ENCODE assay signal across 8 mouse cellular contexts in genomic region chr8:84729921-84730362, GRCm38 (mm10). TPM values are rescaled to one million over a fixed set of nuclear protein-coding genes. Genes with fewer than 3 reads are reported as not detected.
A peak's percentile ranks its signal among the peaks of the same experiment; 100 is the strongest.
DNase-seq lines count a peak whose midpoint lies in the region; ATAC-seq and TF ChIP-seq lines count a peak whose summit lies in the region.

No protein-coding gene starts in this region.

- intact Hi-C loops in gastrocnemius, adult 2 months (cut with DNase I): no loop called here

- WGBS in limb, embryonic 14.5 days: 88% methylated on average over 16 of the region's 16 CpGs
- WGBS in neural tube, embryonic 13.5 days: 91% methylated on average over 16 of the region's 16 CpGs

- H3K27ac ChIP-seq in gastrocnemius, adult 2 months: peak overlapping the region; percentile 96
- H3K27ac ChIP-seq in limb, embryonic 14.5 days (replicated peaks; ENCODE audit: low read depth, low read length): peak overlapping the region; percentile 48; the same call in 1 of the 2 replicates
- H3K27ac ChIP-seq in neural tube, embryonic 13.5 days (replicated peaks): peak overlapping the region; percentile 90

- no peaks in the 10 kb centered on the region for H3K9me3 ChIP-seq in limb, embryonic 14.5 days (ENCODE audit: control insufficient read depth, low read length)
- no peaks in the 10 kb centered on the region for H3K9me3 ChIP-seq in neural tube, embryonic 13.5 days

- H3K4me3 ChIP-seq in gastrocnemius, adult 2 months: peak overlapping the region; percentile 55
- no peak overlapping the region for H3K4me3 ChIP-seq in limb, embryonic 14.5 days (replicated peaks; ENCODE audit: low read length)
- no peak overlapping the region for H3K4me3 ChIP-seq in neural tube, embryonic 13.5 days

- no peaks in the 10 kb centered on the region for H3K27me3 ChIP-seq in limb, embryonic 14.5 days (ENCODE audit: control insufficient read depth, insufficient read depth, low read length)
- peaks cover 25% of the 10 kb centered on the region for H3K27me3 ChIP-seq in neural tube, embryonic 13.5 days

- TF ChIP-seq CTCF in gastrocnemius, adult 2 months (IDR thresholded peaks at IDR 0.05): no peak
- TF ChIP-seq CTCF in brain, embryonic 14.5 days (IDR thresholded peaks at IDR 0.05; ENCODE audit: borderline replicate concordance, extremely low read depth, insufficient read depth, insufficient read length): no peak

- no peak overlapping the region for H3K4me2 ChIP-seq in limb, embryonic 14.5 days (replicated peaks; ENCODE audit: low read depth, low read length, severe bottlenecking)
- no peak overlapping the region for H3K4me2 ChIP-seq in neural tube, embryonic 13.5 days

- ATAC-seq in limb, embryonic 14.5 days (ENCODE audit: low FRiP score, low read depth): no peak
- ATAC-seq in neural tube, embryonic 13.5 days (ENCODE audit: low read depth): no peak

- H3K9ac ChIP-seq in limb, embryonic 14.5 days (ENCODE audit: low read depth, low read length, severe bottlenecking): no peak overlapping the region
- peak overlapping the region; percentile 47; the same call in 1 of the 2 replicates for H3K9ac ChIP-seq in neural tube, embryonic 13.5 days

- TF ChIP-seq POLR2A in brain, embryonic 14.5 days (IDR thresholded peaks at IDR 0.05; ENCODE audit: borderline replicate concordance, extremely low read depth, insufficient read depth, insufficient read length, poor library complexity, severe bottlenecking): no peak
- TF ChIP-seq POLR2A in limb, embryonic 14.5 days (IDR thresholded peaks at IDR 0.05; ENCODE audit: borderline replicate concordance, extremely low read depth, insufficient read depth, insufficient read length): no peak

- peaks cover 69% of the 10 kb centered on the region for H3K4me1 ChIP-seq in limb, embryonic 14.5 days (ENCODE audit: control insufficient read depth, insufficient read depth, low read length)
- H3K4me1 ChIP-seq in neural tube, embryonic 13.5 days (replicated peaks): peaks cover 97% of the 10 kb centered on the region

- DNase-seq in gastrocnemius, adult 2 months: peak; percentile 83
- no peak for DNase-seq in gastrocnemius, postnatal 4 days (ENCODE audit: low spot score in 2 of 2)
- peak; percentile 79 for DNase-seq in brain, embryonic 14.5 days (ENCODE audit: low read depth)
- peak; percentile 73 to 83 for DNase-seq in heart, adult 9 months (ENCODE audit: low spot score in 2 of 2)
- DNase-seq in limb, embryonic 14.5 days (ENCODE audit: low spot score): no peak
- no peak for DNase-seq in right cerebral cortex, postnatal 25 days
- DNase-seq in frontal cortex, postnatal 14 days (ENCODE audit: low spot score in 2 of 2): no peak

- peaks cover 60% of the 10 kb centered on the region for H3K36me3 ChIP-seq in limb, embryonic 14.5 days (ENCODE audit: control insufficient read depth, insufficient read depth, low read length)
- peaks cover 25% of the 10 kb centered on the region; the same call in 1 of the 2 replicates for H3K36me3 ChIP-seq in neural tube, embryonic 13.5 days

RNA-seq across cellular contexts. Expression of gene G430095P16Rik, which starts 7.1 kb away (rescaled TPM):
- under 1 TPM; 0.36 to 0.78 TPM for total RNA-seq in gastrocnemius, adult 2 months (2021)
- 10 to 100 TPM in 1 of 2 experiments, 1 to 10 TPM in 1; 7.8 to 10.2 TPM for total RNA-seq in gastrocnemius, postnatal 4 days (2021)
- polyA plus RNA-seq in brain, embryonic 14.5 days (2012; rRNA removed): 0.92 and 1.5 TPM in 2 replicates
- 4.3 and 4.8 TPM in 2 replicates for polyA plus RNA-seq in limb, embryonic 14.5 days (2012; rRNA removed)
- polyA plus RNA-seq in limb, embryonic 14.5 days (2014; fragmentation: Nextera tagmentation; extraction: Ambion mirVana): 5.7 and 6.0 TPM in 2 replicates
- polyA plus RNA-seq in neural tube, embryonic 13.5 days (2015; fragmentation: Nextera tagmentation; extraction: Ambion mirVana): 1.4 and 2.2 TPM in 2 replicates

RNA-seq across cellular contexts. Expression of gene Lyl1, which starts 28.7 kb away (rescaled TPM):
- 1 to 10 TPM; 1.1 to 1.3 TPM for total RNA-seq in gastrocnemius, adult 2 months (2021)
- 1 to 10 TPM; 6.0 to 7.1 TPM for total RNA-seq in gastrocnemius, postnatal 4 days (2021)
- polyA plus RNA-seq in brain, embryonic 14.5 days (2012; rRNA removed): 3.4 and 4.7 TPM in 2 replicates
- polyA plus RNA-seq in limb, embryonic 14.5 days (2012; rRNA removed): 7.1 and 7.6 TPM in 2 replicates
- 5.6 and 6.2 TPM in 2 replicates for polyA plus RNA-seq in limb, embryonic 14.5 days (2014; fragmentation: Nextera tagmentation; extraction: Ambion mirVana)
- polyA plus RNA-seq in neural tube, embryonic 13.5 days (2015; fragmentation: Nextera tagmentation; extraction: Ambion mirVana): 2.8 and 3.6 TPM in 2 replicates

RNA-seq across cellular contexts. Expression of gene Nacc1, which starts 42.3 kb away (rescaled TPM):
- total RNA-seq in gastrocnemius, adult 2 months (2021): 10 to 100 TPM; 18.7 to 24.3 TPM
- 10 to 100 TPM; 44.9 to 45.6 TPM for total RNA-seq in gastrocnemius, postnatal 4 days (2021)
- polyA plus RNA-seq in brain, embryonic 14.5 days (2012; rRNA removed): 81.8 and 87.0 TPM in 2 replicates
- polyA plus RNA-seq in limb, embryonic 14.5 days (2012; rRNA removed): 68.8 and 86.2 TPM in 2 replicates
- 18.5 and 19.8 TPM in 2 replicates for polyA plus RNA-seq in limb, embryonic 14.5 days (2014; fragmentation: Nextera tagmentation; extraction: Ambion mirVana)
- polyA plus RNA-seq in neural tube, embryonic 13.5 days (2015; fragmentation: Nextera tagmentation; extraction: Ambion mirVana): 14.1 and 15.1 TPM in 2 replicates

RNA-seq across cellular contexts. Expression of gene Trmt1, which starts 43.8 kb away (rescaled TPM):
- 10 to 100 TPM; 45.6 to 57.5 TPM for total RNA-seq in gastrocnemius, adult 2 months (2021)
- total RNA-seq in gastrocnemius, postnatal 4 days (2021): 10 to 100 TPM; 50.5 to 53.8 TPM
- polyA plus RNA-seq in brain, embryonic 14.5 days (2012; rRNA removed): 113 and 120 TPM in 2 replicates
- polyA plus RNA-seq in limb, embryonic 14.5 days (2012; rRNA removed): 144 and 158 TPM in 2 replicates
- 71.0 and 71.7 TPM in 2 replicates for polyA plus RNA-seq in limb, embryonic 14.5 days (2014; fragmentation: Nextera tagmentation; extraction: Ambion mirVana)
- polyA plus RNA-seq in neural tube, embryonic 13.5 days (2015; fragmentation: Nextera tagmentation; extraction: Ambion mirVana): 53.6 and 55.5 TPM in 2 replicates

Comparison
In these comparisons a context has a peak if more than half of its experiments do, and no peak if none do; other contexts are left out.
1. DNase-seq: peak in gastrocnemius, adult 2 months (single experiment), brain, embryonic 14.5 days (single experiment) and heart, adult 9 months (2 of 2); none in gastrocnemius, postnatal 4 days (0 of 2), limb, embryonic 14.5 days (single experiment), right cerebral cortex, postnatal 25 days (single experiment) and frontal cortex, postnatal 14 days (0 of 2).
2. Peak in every context shown above with its lines, with median percentiles within 50 percentile points of each other: H3K27ac ChIP-seq.